ENCODE assay signal across 8 mouse cellular contexts in genomic region chr3:19956885-19957284, GRCm38 (mm10). TPM values are rescaled to one million over a fixed set of nuclear protein-coding genes. Genes with fewer than 3 reads are reported as not detected.
DNase-seq lines count a peak whose midpoint lies in the region; ATAC-seq and TF ChIP-seq lines count a peak whose summit lies in the region.

Cp (plus strand) TSS chr3:19957054.

- DNase-seq in left cerebral cortex, adult 2 months (ENCODE audit: extremely low spot score in 1 of 2, low spot score in 2 of 2), result no peak
- DNase-seq in left cerebral cortex, adult 9 months (ENCODE audit: low spot score in 2 of 2), result no peak
- no peak for DNase-seq in adrenal gland, postnatal 14 days
- DNase-seq in cerebellum, postnatal 10 days, result no peak
- DNase-seq in kidney, adult 18-20 months, result no peak
- no peak for DNase-seq in urinary bladder, postnatal 4 days (ENCODE audit: low spot score in 2 of 2)

- H3K4me1 ChIP-seq in heart, embryonic 14.5 days (ENCODE audit: control insufficient read depth in 2 of 2, insufficient read depth in 2 of 2, low read length in 2 of 2), result peaks cover 3 to 34% of the 10 kb centered on the region in 2 experiments; a peak in 3 of 4 replicates
- H3K4me1 ChIP-seq in midbrain, embryonic 12.5 days, result 0 out of 2 replicates have a peak, but pooled peaks cover 6% of the 10 kb centered on the region

- WGBS in heart, embryonic 14.5 days, result 63% methylated on average over 5 of the region's 5 CpGs
- 31% methylated on average over 5 of the region's 5 CpGs for WGBS in midbrain, embryonic 12.5 days

- ATAC-seq in heart, embryonic 14.5 days (ENCODE audit: insufficient number of reproducible peaks, insufficient read depth, low FRiP score, low read depth), result no peak
- peak; percentile 56; the same call in 1 of the 2 replicates for ATAC-seq in midbrain, embryonic 12.5 days (ENCODE audit: low FRiP score, low read depth)

- peak within 1 kb of the TSS; percentile 28 for H3K4me2 ChIP-seq in heart, embryonic 14.5 days (ENCODE audit: low read length)
- no peak within 1 kb of the TSS for H3K4me2 ChIP-seq in midbrain, embryonic 12.5 days (replicated peaks)

- H3K9ac ChIP-seq in heart, embryonic 14.5 days (ENCODE audit: low read length), result no peak within 1 kb of the TSS
- H3K9ac ChIP-seq in midbrain, embryonic 12.5 days (replicated peaks), result no peak within 1 kb of the TSS

- H3K27ac ChIP-seq in left cerebral cortex, adult 2 months, result peak within 1 kb of the TSS; percentile 72; the same call in 1 of the 2 replicates
- H3K27ac ChIP-seq in heart, embryonic 14.5 days (replicated peaks in 1 of 2; ENCODE audit: control insufficient read depth in 1 of 2, insufficient read depth in 1 of 2, low read depth in 2 of 2, low read length in 2 of 2), result peak within 1 kb of the TSS in 1 of 2 experiments; percentile 64; a peak in 2 of 4 replicates
- no peak within 1 kb of the TSS for H3K27ac ChIP-seq in midbrain, embryonic 12.5 days (replicated peaks)

- H3K9me3 ChIP-seq in heart, embryonic 14.5 days (ENCODE audit: control insufficient read depth, low read length), result no peaks in the 10 kb centered on the region
- no peaks in the 10 kb centered on the region for H3K9me3 ChIP-seq in midbrain, embryonic 12.5 days

- TF ChIP-seq CTCF in left cerebral cortex, adult 2 months (IDR thresholded peaks at IDR 0.05), result no peak

- intact Hi-C loops in left cerebral cortex, adult 2 months (cut with DNase I), result no loop called here

- H3K36me3 ChIP-seq in heart, embryonic 14.5 days (ENCODE audit: control insufficient read depth, insufficient read depth, low read length), result no peaks in the 10 kb centered on the region
- H3K36me3 ChIP-seq in midbrain, embryonic 12.5 days, result no peaks in the 10 kb centered on the region

- no peaks in the 10 kb centered on the region for H3K27me3 ChIP-seq in heart, embryonic 14.5 days (ENCODE audit: control insufficient read depth, insufficient read depth, low read length)
- no peaks in the 10 kb centered on the region for H3K27me3 ChIP-seq in midbrain, embryonic 12.5 days

- H3K4me3 ChIP-seq in left cerebral cortex, adult 2 months, result peak within 1 kb of the TSS; percentile 37
- H3K4me3 ChIP-seq in heart, embryonic 14.5 days (ENCODE audit: control insufficient read depth in 1 of 2, insufficient read depth in 1 of 2, low read depth in 1 of 2, low read length in 2 of 2), result no peak within 1 kb of the TSS
- H3K4me3 ChIP-seq in midbrain, embryonic 12.5 days, result no peak within 1 kb of the TSS

RNA-seq across cellular contexts. Expression of gene Cp, which starts in this region (rescaled TPM):
- 10 to 100 TPM; 12.0 to 17.8 TPM for total RNA-seq in left cerebral cortex, adult 2 months (2021)
- 37.0 and 130 TPM in 2 replicates for total RNA-seq in adrenal gland, postnatal 14 days (2021)
- polyA plus RNA-seq in heart, embryonic 14.5 days (2014; fragmentation: Nextera tagmentation; extraction: Ambion mirVana), result 1.7 and 1.8 TPM in 2 replicates
- 5.9 and 7.6 TPM in 2 replicates for polyA plus RNA-seq in midbrain, embryonic 12.5 days (2016; fragmentation: Nextera tagmentation; extraction: Ambion mirVana)
